Comparison of ENCODE assay signal across 21 mouse cellular contexts in genomic region chr4:97885574-97885973, GRCm38 (mm10).
DNase-seq lines count a peak whose midpoint lies in the region; ATAC-seq and TF ChIP-seq lines count a peak whose summit lies in the region.
"Had no signal": no experiment of that assay in that cellular context is flagged by ENCODE, and none has a peak within 500 bp of the region (broad histone marks: within the 10 kb centered on the region; RNA-seq: fewer than 3 reads in every experiment).

No protein-coding gene starts in this region.

- no peak for DNase-seq in lung, postnatal 10 days
- DNase-seq in limb, embryonic 14.5 days (ENCODE audit: low spot score): no peak
- no peak for DNase-seq in left cerebral cortex, postnatal 36 days (ENCODE audit: low spot score in 2 of 2)
- DNase-seq: adrenal gland, postnatal 10 days; cerebellum, adult 8-10 months; cerebellum, postnatal 36 days; gastrocnemius, postnatal 36 days; kidney, adult 2 months; kidney, postnatal 10 days; right cerebral cortex, adult 18-20 months; thymus, adult 2 months; thymus, postnatal 4 days had no signal

- H3K4me1 ChIP-seq in heart, embryonic 13.5 days: peaks cover 43% of the 10 kb centered on the region
- H3K4me1 ChIP-seq in heart, embryonic 12.5 days (replicated peaks): peaks cover 17% of the 10 kb centered on the region
- peaks cover 8% of the 10 kb centered on the region for H3K4me1 ChIP-seq in lung, embryonic 16.5 days (replicated peaks; ENCODE audit: control insufficient read depth, insufficient read depth, low read length)
- H3K4me1 ChIP-seq in limb, embryonic 14.5 days (ENCODE audit: control insufficient read depth, insufficient read depth, low read length): peaks cover 15% of the 10 kb centered on the region
- H3K4me1 ChIP-seq: hindbrain, embryonic 12.5 days had no signal

- H3K4me2 ChIP-seq in heart, embryonic 13.5 days: no peak overlapping the region
- H3K4me2 ChIP-seq in heart, embryonic 12.5 days: no peak overlapping the region
- no peak overlapping the region for H3K4me2 ChIP-seq in lung, embryonic 16.5 days (ENCODE audit: low read depth, low read length)
- 0 out of 2 replicates have a peak overlapping the region, but pooled peaks have one; percentile 7 for H3K4me2 ChIP-seq in limb, embryonic 14.5 days (replicated peaks; ENCODE audit: low read depth, low read length, severe bottlenecking)
- H3K4me2 ChIP-seq: hindbrain, embryonic 12.5 days; midbrain, embryonic 11.5 days had no signal

- TF ChIP-seq POLR2A in limb, embryonic 14.5 days (IDR thresholded peaks at IDR 0.05; ENCODE audit: borderline replicate concordance, extremely low read depth, insufficient read depth, insufficient read length): no peak

- no peak for ATAC-seq in heart, embryonic 13.5 days (ENCODE audit: extremely low read depth, insufficient number of reproducible peaks, low FRiP score, low TSS enrichment)
- ATAC-seq in heart, embryonic 12.5 days (ENCODE audit: insufficient number of reproducible peaks, low FRiP score): no peak
- peak; percentile 78 for ATAC-seq in lung, embryonic 16.5 days (ENCODE audit: low read depth)
- ATAC-seq in activated CD4-positive, CD25-positive, alpha-beta regulatory T cell, adult 4 months: peak; percentile 76
- peak; percentile 49; the same call in 1 of the 2 replicates for ATAC-seq in limb, embryonic 14.5 days (ENCODE audit: low FRiP score, low read depth)
- no peak for ATAC-seq in frontal cortex, adult (ENCODE audit: low TSS enrichment)
- ATAC-seq: forebrain, embryonic 14.5 days had no signal

- intact Hi-C loops in left cerebral cortex, postnatal 36 days (cut with DNase I): no loop called here

- 82% methylated on average over 5 of the region's 5 CpGs for WGBS in heart, embryonic 13.5 days
- WGBS in heart, embryonic 12.5 days: 85% methylated on average over 5 of the region's 5 CpGs
- 41% methylated on average over 5 of the region's 5 CpGs for WGBS in lung, embryonic 16.5 days
- 53% methylated on average over 5 of the region's 5 CpGs for WGBS in limb, embryonic 14.5 days

- no peak overlapping the region for H3K4me3 ChIP-seq in heart, embryonic 13.5 days
- H3K4me3 ChIP-seq in heart, embryonic 12.5 days: no peak overlapping the region
- no peak overlapping the region for H3K4me3 ChIP-seq in lung, embryonic 16.5 days (ENCODE audit: low read length)
- H3K4me3 ChIP-seq in limb, embryonic 14.5 days (replicated peaks; ENCODE audit: low read length): no peak overlapping the region
- H3K4me3 ChIP-seq: hindbrain, embryonic 12.5 days; left cerebral cortex, adult 2 months had no signal

- H3K9ac ChIP-seq in heart, embryonic 13.5 days: no peak overlapping the region
- H3K9ac ChIP-seq in heart, embryonic 12.5 days: no peak overlapping the region
- H3K9ac ChIP-seq in lung, embryonic 16.5 days (ENCODE audit: low read length): no peak overlapping the region
- H3K9ac ChIP-seq in limb, embryonic 14.5 days (ENCODE audit: low read depth, low read length, severe bottlenecking): no peak overlapping the region
- H3K9ac ChIP-seq: hindbrain, embryonic 12.5 days had no signal

- no peaks in the 10 kb centered on the region for H3K9me3 ChIP-seq in heart, embryonic 13.5 days
- no peaks in the 10 kb centered on the region for H3K9me3 ChIP-seq in heart, embryonic 12.5 days (replicated peaks)
- H3K9me3 ChIP-seq in lung, embryonic 16.5 days (ENCODE audit: control insufficient read depth, low read length): no peaks in the 10 kb centered on the region
- H3K9me3 ChIP-seq in limb, embryonic 14.5 days (ENCODE audit: control insufficient read depth, low read length): no peaks in the 10 kb centered on the region
- H3K9me3 ChIP-seq: hindbrain, embryonic 12.5 days had no signal

- H3K27me3 ChIP-seq in heart, embryonic 13.5 days (replicated peaks): no peaks in the 10 kb centered on the region
- no peaks in the 10 kb centered on the region for H3K27me3 ChIP-seq in heart, embryonic 12.5 days (replicated peaks)
- H3K27me3 ChIP-seq in lung, embryonic 16.5 days (ENCODE audit: control insufficient read depth, insufficient read depth, low read depth, low read length): no peaks in the 10 kb centered on the region
- H3K27me3 ChIP-seq in limb, embryonic 14.5 days (ENCODE audit: control insufficient read depth, insufficient read depth, low read length): no peaks in the 10 kb centered on the region
- H3K27me3 ChIP-seq: hindbrain, embryonic 12.5 days had no signal

- H3K27ac ChIP-seq in heart, embryonic 13.5 days (replicated peaks): peak overlapping the region; percentile 73; the same call in 1 of the 2 replicates
- no peak overlapping the region for H3K27ac ChIP-seq in heart, embryonic 12.5 days (ENCODE audit: poor library complexity, severe bottlenecking)
- 0 out of 2 replicates have a peak overlapping the region, but pooled peaks have one; percentile 22 for H3K27ac ChIP-seq in lung, embryonic 16.5 days (ENCODE audit: low read length)
- H3K27ac ChIP-seq in limb, embryonic 14.5 days (replicated peaks; ENCODE audit: low read depth, low read length): no peak overlapping the region; the same call in 1 of the 2 replicates
- H3K27ac ChIP-seq: hindbrain, embryonic 12.5 days; left cerebral cortex, adult 2 months had no signal

- peaks cover 7% of the 10 kb centered on the region; the same call in 1 of the 2 replicates for H3K36me3 ChIP-seq in heart, embryonic 13.5 days
- H3K36me3 ChIP-seq in heart, embryonic 12.5 days: 0 out of 2 replicates have a peak, but pooled peaks cover 4% of the 10 kb centered on the region
- 0 out of 2 replicates have a peak, but pooled peaks cover 2% of the 10 kb centered on the region for H3K36me3 ChIP-seq in lung, embryonic 16.5 days (ENCODE audit: control insufficient read depth, insufficient read depth, low read length)
- no peaks in the 10 kb centered on the region for H3K36me3 ChIP-seq in limb, embryonic 14.5 days (ENCODE audit: control insufficient read depth, insufficient read depth, low read length)
- H3K36me3 ChIP-seq: hindbrain, embryonic 12.5 days had no signal

Comparison
In these comparisons a context has a peak if more than half of its experiments do, and no peak if none do; other contexts are left out.
1. H3K27ac ChIP-seq: peak in heart, embryonic 13.5 days (single experiment) and lung, embryonic 16.5 days (single experiment); none in heart, embryonic 12.5 days (single experiment) and limb, embryonic 14.5 days (single experiment).
2. ATAC-seq: peak in lung, embryonic 16.5 days (single experiment), activated CD4-positive, CD25-positive, alpha-beta regulatory T cell, adult 4 months (single experiment) and limb, embryonic 14.5 days (single experiment); none in heart, embryonic 13.5 days (single experiment), heart, embryonic 12.5 days (single experiment) and frontal cortex, adult (single experiment).